Mouse (Mus musculus) intestine, postnatal 0 days (tissue): ENCODE results near the gene Map3k14. TPM values are rescaled to one million over a fixed set of nuclear protein-coding genes. Genes with fewer than 3 reads are reported as not detected.

Experiments used
- ATAC-seq: fragments of 200-750 bp; cut with Nextera tagmentation; 2 replicates; pipeline ENCODE4 v1.8.0; 2017; ENCODE audit warnings: mild to moderate bottlenecking, moderate TSS enrichment, moderate library complexity
- H3K27ac ChIP-seq: fragments of 300-500 bp; sonication (generic); 2 replicates; pipeline ENCODE4 v1.5.1; 2014; ENCODE audit warnings: mild to moderate bottlenecking, low read depth, low read length, moderate library complexity
- H3K27me3 ChIP-seq: fragments of 300-500 bp; sonication (generic); replicated peaks from 2 replicates; pipeline ENCODE4 v1.6.1; 2014; ENCODE audit warnings: low read length, mixed read lengths; ENCODE audit not compliant: control insufficient read depth, insufficient read depth
- H3K36me3 ChIP-seq: fragments of 300-500 bp; sonication (generic); 2 replicates; pipeline ENCODE4 v1.6.1; 2014; ENCODE audit warnings: mild to moderate bottlenecking, moderate library complexity; ENCODE audit not compliant: control insufficient read depth, insufficient read depth
- H3K4me1 ChIP-seq: fragments of 300-500 bp; sonication (generic); replicated peaks from 2 replicates; pipeline ENCODE4 v1.6.1; 2014; ENCODE audit warnings: antibody characterized with exemption, low read length, mixed read lengths; ENCODE audit not compliant: control insufficient read depth, insufficient read depth
- H3K4me2 ChIP-seq: fragments of 300-500 bp; sonication (generic); replicated peaks from 2 replicates; pipeline ENCODE4 v1.6.1; 2014; ENCODE audit warnings: low read depth, mild to moderate bottlenecking, moderate library complexity
- H3K4me3 ChIP-seq: fragments of 300-500 bp; sonication (generic); 2 replicates; pipeline ENCODE4 v1.5.1; 2014; ENCODE audit warnings: low read depth, low read length
- H3K9ac ChIP-seq: fragments of 300-500 bp; sonication (generic); 2 replicates; pipeline ENCODE4 v1.6.1; 2014; ENCODE audit warnings: mild to moderate bottlenecking, low read depth, low read length
- H3K9me3 ChIP-seq: fragments of 300-500 bp; sonication (generic); 2 replicates; pipeline ENCODE4 v1.6.1; 2016; ENCODE audit warnings: mixed run types; ENCODE audit not compliant: control insufficient read depth
- CTCF ChIP-seq: sonication (generic); IDR thresholded peaks from 2 replicates; pipeline ENCODE4 v1.5.1; 2016; ENCODE audit warnings: low read depth, mild to moderate bottlenecking, control low read depth, antibody characterized with exemption, moderate library complexity
- WGBS: fragments of 180-500 bp; shearing (Covaris S2); extraction: QIAGEN DNeasy Blood & Tissue Kit; methylation state at CpG from one replicate; pipeline ENCODE4 v1.1.7; 2014; 5-methylcytosine and 5-hydroxymethylcytosine counted together
- polyA plus RNA-seq: library from polyadenylated mRNA; unstranded; fragments of >200 nt; fragmentation: Nextera tagmentation; extraction: Ambion mirVana; gene quantifications from 2 replicates; pipeline ENCODE4 v1.2.1, GENCODE M21; 2015

Gene Map3k14
- polyA plus RNA-seq, 1 experiment from 2014 or later, result 1.6 TPM

GRCm38 (mm10) chr11:103202376-103202775 is 64.9 kb downstream of the Map3k14 start:
- Histone ChIP-seq H3K36me3 (no peaks in the 10 kb centered on the region), H3K9me3 (no peaks in the 10 kb centered on the region), H3K4me3 (no peak overlapping the region), H3K27me3 (peaks cover 25% of the 10 kb centered on the region), H3K4me2 (no peak overlapping the region), H3K4me1 (no peaks in the 10 kb centered on the region; the same call in 1 of the 2 replicates), H3K27ac (no peak overlapping the region), H3K9ac (no peak overlapping the region)
- ATAC-seq, result no peak
- no peak for TF ChIP-seq CTCF

GRCm38 (mm10) chr11:103201664-103202063 is 65.6 kb downstream of the Map3k14 start:
- H3K4me2 ChIP-seq, result no peak overlapping the region

GRCm38 (mm10) chr11:103198911-103199803 is 68.1 kb downstream of the Map3k14 start:
- Histone ChIP-seq H3K4me2 (peak overlapping the region; percentile 81), H3K9me3 (no peaks in the 10 kb centered on the region), H3K36me3 (no peaks in the 10 kb centered on the region), H3K4me1 (no peaks in the 10 kb centered on the region; the same call in 1 of the 2 replicates), H3K27me3 (peaks cover 34% of the 10 kb centered on the region), H3K4me3 (peak overlapping the region; percentile 47), H3K27ac (no peak overlapping the region), H3K9ac (no peak overlapping the region)
- no peak; the same call in 1 of the 2 replicates for ATAC-seq
- no peak for TF ChIP-seq CTCF
- 5% methylated on average over 53 of the region's 59 CpGs for WGBS

More at GRCm38 (mm10) chr11:103201664-103202063, 65.6 kb downstream of the Map3k14 start:
- no peak overlapping the region for H3K9ac ChIP-seq
- no peak overlapping the region for H3K27ac ChIP-seq
- WGBS, result 43% methylated on average over 6 of the region's 6 CpGs
- H3K4me3 ChIP-seq, result no peak overlapping the region
- TF ChIP-seq CTCF, result 0 out of 2 replicates have a peak, but pooled peaks have one; percentile 10
- no peak for ATAC-seq
- no peaks in the 10 kb centered on the region for H3K36me3 ChIP-seq
- H3K27me3 ChIP-seq, result peaks cover 30% of the 10 kb centered on the region
- no peaks in the 10 kb centered on the region for H3K9me3 ChIP-seq
- H3K4me1 ChIP-seq, result no peaks in the 10 kb centered on the region; the same call in 1 of the 2 replicates

- TF ChIP-seq CTCF, result no peak
- no peak for ATAC-seq
- no peaks in the 10 kb centered on the region; the same call in 1 of the 2 replicates for H3K4me1 ChIP-seq
- H3K4me2 ChIP-seq, result peak overlapping the region; percentile 81
- H3K27ac ChIP-seq, result no peak overlapping the region
- H3K4me3 ChIP-seq, result peak overlapping the region; percentile 47; the same call in 1 of the 2 replicates
- H3K36me3 ChIP-seq, result no peaks in the 10 kb centered on the region
- no peaks in the 10 kb centered on the region for H3K9me3 ChIP-seq
- 18% methylated on average over 16 of the region's 16 CpGs for WGBS
- no peak overlapping the region for H3K9ac ChIP-seq
- peaks cover 43% of the 10 kb centered on the region for H3K27me3 ChIP-seq
These were observed 68.9 kb downstream of the Map3k14 start for GRCm38 (mm10) chr11:103198339-103198738.

GRCm38 (mm10) chr11:103197340-103197739 is 69.9 kb downstream of the Map3k14 start:
- Histone ChIP-seq H3K27ac (no peak overlapping the region), H3K9ac (no peak overlapping the region), H3K4me1 (no peaks in the 10 kb centered on the region; the same call in 1 of the 2 replicates), H3K4me2 (no peak overlapping the region), H3K36me3 (no peaks in the 10 kb centered on the region), H3K9me3 (no peaks in the 10 kb centered on the region), H3K27me3 (peaks cover 53% of the 10 kb centered on the region), H3K4me3 (no peak overlapping the region)
- 70% methylated on average over 4 of the region's 4 CpGs for WGBS
- ATAC-seq, result no peak
- TF ChIP-seq CTCF, result no peak

- WGBS, result 89% methylated on average over 5 of the region's 5 CpGs
These were observed 71.6 kb downstream of the Map3k14 start for GRCm38 (mm10) chr11:103195656-103196055.

More at GRCm38 (mm10) chr11:103195656-103196055, 71.6 kb downstream of the Map3k14 start:
- Histone ChIP-seq H3K9me3 (no peaks in the 10 kb centered on the region), H3K4me1 (no peaks in the 10 kb centered on the region; the same call in 1 of the 2 replicates), H3K36me3 (no peaks in the 10 kb centered on the region), H3K27ac (no peak overlapping the region), H3K27me3 (peaks cover 56% of the 10 kb centered on the region), H3K4me3 (no peak overlapping the region), H3K9ac (no peak overlapping the region), H3K4me2 (no peak overlapping the region)
- no peak for TF ChIP-seq CTCF
- no peak for ATAC-seq
